Mouse (Mus musculus) myocyte (in vitro differentiated cells): ENCODE measurements at regions not wholly inside any gene's neighbourhood (a gene's known extent, or its start where the extent isn't known, plus 50 kb on each side); places are given as distances from the start of the nearest gene placed in this dataset.

Experiments used
- H3K27me3 ChIP-seq: one replicate; pipeline ENCODE4 v1.6.1; 2011; ENCODE audit not compliant: control insufficient read depth, insufficient read depth, insufficient read length
- H3K36me3 ChIP-seq: one replicate; pipeline ENCODE4 v1.6.1; 2011; ENCODE audit not compliant: control insufficient read depth, insufficient read depth
- H3K4me2 ChIP-seq: one replicate; pipeline ENCODE4 v1.6.1; 2011; ENCODE audit warnings: low read depth, control low read depth
- H3K4me3 ChIP-seq: one replicate; pipeline ENCODE4 v1.5.1; 2011; ENCODE audit warnings: mild to moderate bottlenecking, control low read depth, moderate library complexity
- H3K79me2 ChIP-seq: one replicate; pipeline ENCODE4 v1.6.1; 2011; ENCODE audit not compliant: control insufficient read depth, insufficient read depth
- H3ac ChIP-seq: one replicate; pipeline ENCODE4 v1.6.1; 2011; ENCODE audit not compliant: control insufficient read depth, insufficient read length
- CEBPB ChIP-seq: IDR thresholded peaks from 2 replicates; pipeline ENCODE4 v1.6.1; 2011; ENCODE audit warnings: mild to moderate bottlenecking, moderate library complexity; ENCODE audit not compliant: poor library complexity, insufficient read depth, severe bottlenecking
- E2F4 ChIP-seq: IDR thresholded peaks from one replicate; pipeline ENCODE4 v1.6.1; 2011; ENCODE audit warnings: mild to moderate bottlenecking, control low read depth, moderate library complexity; ENCODE audit not compliant: insufficient read depth
- MAX ChIP-seq: IDR thresholded peaks from one replicate; pipeline ENCODE4 v1.6.1; 2011; ENCODE audit warnings: low read depth, mild to moderate bottlenecking, control low read depth
- MYOD1 ChIP-seq, 3 experiments: IDR thresholded peaks; one replicate each; pipeline ENCODE4 v1.6.1; 2011; ENCODE audit warnings: control low read depth in 2 of 3, low read depth in 2 of 3, mild to moderate bottlenecking in 2 of 3, moderate library complexity in 1 of 3; ENCODE audit not compliant: insufficient read length in 2 of 3, control insufficient read depth in 1 of 3
- MYOG ChIP-seq, 3 experiments: IDR thresholded peaks; one replicate each; pipeline ENCODE4 v1.6.1; 2011; ENCODE audit warnings: control low read depth in 2 of 3, low read depth in 2 of 3, mild to moderate bottlenecking in 2 of 3; ENCODE audit not compliant: insufficient read length in 2 of 3, control insufficient read depth in 1 of 3, insufficient read depth in 1 of 3
- POLR2A ChIP-seq: IDR thresholded peaks from one replicate; pipeline ENCODE4 v1.6.1; 2011; ENCODE audit warnings: low read depth, mild to moderate bottlenecking, control low read depth, moderate library complexity; ENCODE audit not compliant: insufficient read length
- POLR2AphosphoS2 ChIP-seq: IDR thresholded peaks from one replicate; pipeline ENCODE4 v1.6.1; 2011; ENCODE audit warnings: low read depth, control low read depth; ENCODE audit not compliant: insufficient read length
- REST ChIP-seq: IDR thresholded peaks from one replicate; pipeline ENCODE4 v1.6.1; 2011; ENCODE audit warnings: mild to moderate bottlenecking, control low read depth, moderate library complexity; ENCODE audit not compliant: insufficient read depth, insufficient read length
- SRF ChIP-seq: IDR thresholded peaks from one replicate; pipeline ENCODE4 v1.6.1; 2011; ENCODE audit warnings: low read depth; ENCODE audit not compliant: control insufficient read depth, insufficient read length
- TCF12 ChIP-seq: IDR thresholded peaks from one replicate; pipeline ENCODE4 v1.6.1; 2011; ENCODE audit warnings: mild to moderate bottlenecking, control low read depth; ENCODE audit not compliant: poor library complexity, insufficient read depth, severe bottlenecking
- TCF3 ChIP-seq: IDR thresholded peaks from one replicate; pipeline ENCODE4 v1.6.1; 2011; ENCODE audit warnings: low read depth, control low read depth; ENCODE audit not compliant: insufficient read length
- USF1 ChIP-seq: IDR thresholded peaks from one replicate; pipeline ENCODE4 v1.6.1; 2011; ENCODE audit warnings: low read depth, mild to moderate bottlenecking, control low read depth, moderate library complexity

GRCm38 (mm10) chr4:4650251-4650650 is 142.9 kb downstream of the Impad1 start:
- no peaks in the 10 kb centered on the region for H3K27me3 ChIP-seq
- no peaks in the 10 kb centered on the region for H3K36me3 ChIP-seq
- no peak overlapping the region for H3K4me2 ChIP-seq
- H3ac ChIP-seq, result no peak overlapping the region
- TF ChIP-seq USF1 (no peak), TCF12 (no peak), CEBPB (no peak), REST (no peak), POLR2A (no peak), MYOG (IDR thresholded peaks at IDR 0.05; ENCODE audit: control insufficient read depth in 1 of 3, insufficient read depth in 1 of 3, insufficient read length in 2 of 3, low read depth in 2 of 3) (no peak), E2F4 (no peak), SRF (no peak), MAX (no peak), TCF3 (no peak), POLR2AphosphoS2 (no peak), MYOD1 (IDR thresholded peaks at IDR 0.05; ENCODE audit: control insufficient read depth in 1 of 3, insufficient read length in 2 of 3, low read depth in 2 of 3) (no peak)
- H3K4me3 ChIP-seq, result no peak overlapping the region
- no peaks in the 10 kb centered on the region for H3K79me2 ChIP-seq

- Histone ChIP-seq H3K36me3 (no peaks in the 10 kb centered on the region), H3K4me2 (no peak overlapping the region), H3K79me2 (no peaks in the 10 kb centered on the region), H3K4me3 (no peak overlapping the region), H3ac (no peak overlapping the region), H3K27me3 (no peaks in the 10 kb centered on the region)
- TF ChIP-seq REST (no peak), POLR2A (no peak), SRF (no peak), TCF12 (no peak), MYOG (IDR thresholded peaks at IDR 0.05; ENCODE audit: control insufficient read depth in 1 of 3, insufficient read depth in 1 of 3, insufficient read length in 2 of 3, low read depth in 2 of 3) (no peak), POLR2AphosphoS2 (no peak), CEBPB (no peak), USF1 (no peak), MYOD1 (IDR thresholded peaks at IDR 0.05; ENCODE audit: control insufficient read depth in 1 of 3, insufficient read length in 2 of 3, low read depth in 2 of 3) (no peak)
Observed at GRCm38 (mm10) chr4:4645264-4645663, 147.9 kb downstream of the Impad1 start.

- Histone ChIP-seq H3K4me3 (no peak overlapping the region), H3ac (no peak overlapping the region), H3K27me3 (no peaks in the 10 kb centered on the region), H3K4me2 (peak overlapping the region; percentile 65), H3K79me2 (no peaks in the 10 kb centered on the region), H3K36me3 (no peaks in the 10 kb centered on the region)
- TF ChIP-seq MYOD1 (IDR thresholded peaks at IDR 0.05; ENCODE audit: control insufficient read depth in 1 of 3, insufficient read length in 2 of 3, low read depth in 2 of 3) (no peak), CEBPB (no peak), E2F4 (no peak), SRF (no peak), POLR2AphosphoS2 (no peak), MYOG (IDR thresholded peaks at IDR 0.05; ENCODE audit: control insufficient read depth in 1 of 3, insufficient read depth in 1 of 3, insufficient read length in 2 of 3, low read depth in 2 of 3) (no peak), MAX (no peak), POLR2A (no peak), TCF12 (no peak), USF1 (no peak), REST (no peak), TCF3 (no peak)
Observed at GRCm38 (mm10) chr4:4636258-4636657, 156.9 kb downstream of the Impad1 start.

GRCm38 (mm10) chr4:4635856-4636255 is 157.3 kb downstream of the Impad1 start:
- Histone ChIP-seq H3ac (no peak overlapping the region), H3K36me3 (no peaks in the 10 kb centered on the region), H3K79me2 (no peaks in the 10 kb centered on the region), H3K27me3 (no peaks in the 10 kb centered on the region), H3K4me2 (peak overlapping the region; percentile 65), H3K4me3 (no peak overlapping the region)
- TF ChIP-seq MYOD1 (IDR thresholded peaks at IDR 0.05; ENCODE audit: control insufficient read depth in 1 of 3, insufficient read length in 2 of 3, low read depth in 2 of 3), result no peak

GRCm38 (mm10) chr4:4635338-4635737 is 157.8 kb downstream of the Impad1 start:
- no peaks in the 10 kb centered on the region for H3K27me3 ChIP-seq
- no peaks in the 10 kb centered on the region for H3K79me2 ChIP-seq
- TF ChIP-seq CEBPB (no peak), MAX (no peak), USF1 (no peak), TCF12 (no peak), MYOD1 (IDR thresholded peaks at IDR 0.05; ENCODE audit: control insufficient read depth in 1 of 3, insufficient read length in 2 of 3, low read depth in 2 of 3) (no peak), TCF3 (no peak), REST (no peak), MYOG (IDR thresholded peaks at IDR 0.05; ENCODE audit: control insufficient read depth in 1 of 3, insufficient read depth in 1 of 3, insufficient read length in 2 of 3, low read depth in 2 of 3) (no peak), E2F4 (no peak), SRF (no peak), POLR2A (no peak), POLR2AphosphoS2 (no peak)
- H3K4me2 ChIP-seq, result peak overlapping the region; percentile 65
- H3ac ChIP-seq, result no peak overlapping the region
- H3K4me3 ChIP-seq, result no peak overlapping the region
- H3K36me3 ChIP-seq, result no peaks in the 10 kb centered on the region
